Mouse (Mus musculus): ENCODE results near the gene Il25. TPM values are rescaled to one million over a fixed set of nuclear protein-coding genes. Genes with fewer than 3 reads are reported as not detected.
A peak's percentile ranks its signal among the peaks of the same experiment; 100 is the strongest.

The Il25 gene
- not detected in 2 replicates for polyA plus RNA-seq (2016; fragmentation: Nextera tagmentation; extraction: Ambion mirVana)

DNA sequence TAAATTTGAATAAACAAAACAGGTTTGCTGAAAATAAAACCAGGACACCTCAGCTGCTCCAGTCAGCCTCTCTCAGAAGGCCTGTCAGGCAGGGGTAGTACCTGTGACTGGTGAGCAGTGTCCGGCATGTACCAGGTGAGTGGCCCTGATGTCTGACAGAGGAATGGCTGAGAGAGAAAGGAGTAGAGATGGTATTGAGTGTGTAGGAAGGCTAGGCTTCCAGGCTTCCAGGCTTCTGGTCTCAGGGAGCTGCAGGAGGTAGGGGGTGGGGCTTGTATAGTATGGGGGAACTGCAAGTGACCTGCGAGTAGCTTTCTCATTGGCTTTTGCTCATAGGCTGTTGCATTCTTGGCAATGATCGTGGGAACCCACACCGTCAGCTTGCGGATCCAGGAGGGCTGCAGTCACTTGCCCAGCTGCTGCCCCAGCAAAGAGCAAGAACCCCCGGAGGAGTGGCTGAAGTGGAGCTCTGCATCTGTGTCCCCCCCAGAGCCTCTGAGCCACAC is at the start of gene Il25:
Gene Il25 (plus strand): TSS at position 51 of the 506 bp plus-strand sequence.
- no peak for DNase-seq (ENCODE audit: extremely low spot score, low spot score)
- H3K27me3 ChIP-seq (ENCODE audit: poor library complexity, severe bottlenecking), result peaks cover 12% of the 10 kb centered on the region
- peaks cover 53% of the 10 kb centered on the region for H3K4me1 ChIP-seq
- WGBS, result 46% methylated on average over 6 of the region's 6 CpGs
- H3K9me3 ChIP-seq, result no peaks in the 10 kb centered on the region
- H3K27ac ChIP-seq, result peak within 1 kb of the TSS; percentile 53; the same call in 1 of the 2 replicates
- no peaks in the 10 kb centered on the region for H3K36me3 ChIP-seq (replicated peaks)
- no peak within 1 kb of the TSS for H3K4me3 ChIP-seq

DNA sequence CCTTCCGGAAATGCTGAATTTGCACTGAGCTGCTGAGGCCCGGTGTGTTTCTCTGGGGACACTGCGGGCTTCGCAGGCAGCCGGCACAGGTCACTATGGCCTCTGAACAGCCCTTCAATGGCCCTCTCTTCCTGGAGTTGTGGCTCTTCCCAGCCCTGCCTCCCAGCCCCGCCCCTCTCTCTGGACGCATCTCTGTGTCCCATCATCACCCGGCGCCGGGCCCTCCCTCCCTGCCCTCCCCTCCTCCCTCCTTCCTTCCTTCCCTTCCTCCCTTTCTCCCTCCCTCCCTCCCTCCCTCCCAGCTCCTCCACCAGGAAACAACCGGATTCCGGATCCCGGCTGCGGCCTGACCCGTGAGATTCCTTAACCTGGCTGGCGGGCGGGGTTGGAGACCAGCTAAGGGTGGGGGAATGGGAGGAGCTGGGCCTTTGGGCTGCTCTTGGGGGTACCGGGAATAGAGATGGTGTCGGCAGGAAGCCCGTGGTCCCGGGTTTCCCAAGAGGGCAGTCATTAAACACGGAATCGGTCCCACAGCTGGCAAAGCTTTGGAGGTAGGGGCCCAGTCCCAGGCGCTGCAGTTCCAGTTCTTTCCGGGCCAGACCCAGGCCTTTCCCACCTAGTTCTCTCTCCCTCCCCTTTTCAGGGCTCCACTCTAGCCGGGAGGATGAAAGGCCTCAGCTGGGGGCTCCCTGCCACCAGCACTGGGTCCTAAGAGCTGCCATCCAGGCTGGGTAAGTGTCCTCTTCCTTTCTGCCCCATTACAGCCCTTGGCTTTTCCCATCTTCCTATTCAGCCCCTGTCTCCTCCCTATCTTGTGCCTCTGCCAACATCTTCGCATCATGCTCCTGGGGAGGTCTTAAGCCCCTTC is 49.1 kb upstream of the Il25 start, which contains the start of the genes Bcl2l2 and Gm20521:
Gene Bcl2l2 (plus strand): TSS at position 224 of the 868 bp plus-strand sequence.
Gene Gm20521 (plus strand): TSS at position 288 of the 868 bp plus-strand sequence.
- peaks cover 18% of the 10 kb centered on the region for H3K36me3 ChIP-seq (replicated peaks)
- H3K27ac ChIP-seq, result peak within 1 kb of the TSS; percentile 93
- WGBS, result under 1% methylated on average over 27 of the region's 27 CpGs
- peaks cover 7% of the 10 kb centered on the region for H3K27me3 ChIP-seq (ENCODE audit: poor library complexity, severe bottlenecking)
- no peaks in the 10 kb centered on the region for H3K9me3 ChIP-seq
- DNase-seq (ENCODE audit: extremely low spot score, low spot score), result peak; percentile 86
- H3K4me3 ChIP-seq, result peak within 1 kb of the TSS; percentile 72
- peaks cover 33% of the 10 kb centered on the region for H3K4me1 ChIP-seq

- WGBS, result 34% methylated on average over 21 of the region's 21 CpGs
- H3K27ac ChIP-seq, result peak overlapping the region; percentile 93
Observed at GRCm38 (mm10) chr14:54884022-54884712, 48.3 kb upstream of the Il25 start.

GRCm38 (mm10) chr14:54885309-54885708 is 47.2 kb upstream of the Il25 start:
- Histone ChIP-seq H3K9me3 (no peaks in the 10 kb centered on the region), H3K36me3 (replicated peaks) (peaks cover 18% of the 10 kb centered on the region), H3K4me1 (peaks cover 33% of the 10 kb centered on the region), H3K4me3 (0 out of 2 replicates have a peak overlapping the region, but pooled peaks have one; percentile 72), H3K27ac (no peak overlapping the region), H3K27me3 (ENCODE audit: poor library complexity, severe bottlenecking) (no peaks in the 10 kb centered on the region)
- whole genome bisulfite sequencing, result 89% methylated on average over 11 of the region's 11 CpGs
- DNase-seq (ENCODE audit: extremely low spot score, low spot score), result no peak

More at GRCm38 (mm10) chr14:54884022-54884712, 48.3 kb upstream of the Il25 start:
- peaks cover 33% of the 10 kb centered on the region for H3K4me1 ChIP-seq
- H3K9me3 ChIP-seq, result no peaks in the 10 kb centered on the region
- H3K27me3 ChIP-seq (ENCODE audit: poor library complexity, severe bottlenecking), result no peaks in the 10 kb centered on the region; the same call in 1 of the 2 replicates
- peaks cover 18% of the 10 kb centered on the region for H3K36me3 ChIP-seq (replicated peaks)
- peak overlapping the region; percentile 72 for H3K4me3 ChIP-seq
- no peak for DNase-seq (ENCODE audit: extremely low spot score, low spot score)

DNA sequence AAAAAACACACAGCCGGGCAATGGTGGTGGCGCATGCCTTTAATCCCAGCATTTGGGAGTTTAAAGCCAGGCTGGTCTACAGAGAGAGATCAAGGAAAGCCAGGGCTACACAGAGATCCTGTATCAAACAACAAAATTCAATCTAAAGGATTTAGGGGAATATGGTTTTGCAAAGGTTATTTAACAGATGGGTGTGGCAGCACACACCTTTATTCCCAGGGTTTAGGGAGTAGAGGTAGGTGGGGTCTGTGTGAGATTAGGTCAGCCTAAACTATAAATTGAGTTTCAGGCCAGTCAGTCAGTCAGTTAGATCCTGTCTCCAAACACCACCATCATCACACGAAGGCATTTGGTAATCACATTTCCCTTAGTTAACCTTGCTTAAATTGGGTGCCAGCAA is 40.3 kb upstream of the Il25 start, which contains the start of gene Pabpn1:
Gene Pabpn1 (plus strand): TSS at position 301 of the 400 bp plus-strand sequence.
- no peaks in the 10 kb centered on the region for H3K27me3 ChIP-seq (ENCODE audit: poor library complexity, severe bottlenecking)
- H3K27ac ChIP-seq, result peak within 1 kb of the TSS; percentile 98
- no peaks in the 10 kb centered on the region for H3K9me3 ChIP-seq
- 92% methylated on average over 3 of the region's 3 CpGs for WGBS
- no peak for DNase-seq (ENCODE audit: extremely low spot score, low spot score)
- H3K4me1 ChIP-seq, result peaks cover 23% of the 10 kb centered on the region
- peaks cover 20% of the 10 kb centered on the region for H3K36me3 ChIP-seq (replicated peaks)
- H3K4me3 ChIP-seq, result peak within 1 kb of the TSS; percentile 87

DNA sequence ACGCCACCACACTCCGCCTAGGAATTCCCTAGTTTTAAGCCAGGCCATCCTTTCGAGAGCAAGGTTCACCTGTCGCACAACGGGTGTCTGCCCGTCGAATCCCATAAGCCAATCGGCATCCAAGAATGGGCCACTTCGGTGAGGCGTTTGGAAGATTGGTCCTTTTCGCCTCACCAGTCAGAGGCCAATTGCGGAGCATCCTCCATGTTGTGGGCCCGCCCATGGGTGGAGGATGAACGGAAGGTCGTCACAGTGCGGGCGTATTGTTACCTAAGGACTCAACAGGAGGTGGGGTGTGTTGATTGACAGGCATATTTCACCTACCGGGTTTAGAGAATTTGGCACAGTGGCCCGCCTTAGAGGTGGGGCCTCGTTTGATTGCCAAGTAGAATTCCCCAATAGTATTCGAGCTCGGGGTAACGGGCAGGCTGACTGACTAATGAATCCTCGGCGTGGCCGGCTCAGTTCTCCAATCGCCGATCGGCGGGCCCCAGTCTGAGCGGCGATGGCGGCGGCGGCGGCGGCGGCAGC is 38.8 kb upstream of the Il25 start:
- peaks cover 26% of the 10 kb centered on the region for H3K4me1 ChIP-seq
- no peaks in the 10 kb centered on the region for H3K27me3 ChIP-seq (ENCODE audit: poor library complexity, severe bottlenecking)
- peaks cover 35% of the 10 kb centered on the region for H3K36me3 ChIP-seq (replicated peaks)
- WGBS, result under 1% methylated on average over 38 of the region's 38 CpGs
- peak overlapping the region; percentile 98 for H3K27ac ChIP-seq
- DNase-seq (ENCODE audit: extremely low spot score, low spot score), result peak; percentile 96
- H3K4me3 ChIP-seq, result peak overlapping the region; percentile 87
- H3K9me3 ChIP-seq, result no peaks in the 10 kb centered on the region

- peak overlapping the region; percentile 98 for H3K27ac ChIP-seq
- H3K9me3 ChIP-seq, result no peaks in the 10 kb centered on the region
- peak overlapping the region; percentile 87 for H3K4me3 ChIP-seq
- peaks cover 40% of the 10 kb centered on the region for H3K36me3 ChIP-seq (replicated peaks)
- H3K4me1 ChIP-seq, result peaks cover 26% of the 10 kb centered on the region
- H3K27me3 ChIP-seq (ENCODE audit: poor library complexity, severe bottlenecking), result no peaks in the 10 kb centered on the region
- DNase-seq (ENCODE audit: extremely low spot score, low spot score), result peak; percentile 64
- WGBS, result under 1% methylated on average over 53 of the region's 54 CpGs
Observed at GRCm38 (mm10) chr14:54894296-54895151, 38.0 kb upstream of the Il25 start.

DNA sequence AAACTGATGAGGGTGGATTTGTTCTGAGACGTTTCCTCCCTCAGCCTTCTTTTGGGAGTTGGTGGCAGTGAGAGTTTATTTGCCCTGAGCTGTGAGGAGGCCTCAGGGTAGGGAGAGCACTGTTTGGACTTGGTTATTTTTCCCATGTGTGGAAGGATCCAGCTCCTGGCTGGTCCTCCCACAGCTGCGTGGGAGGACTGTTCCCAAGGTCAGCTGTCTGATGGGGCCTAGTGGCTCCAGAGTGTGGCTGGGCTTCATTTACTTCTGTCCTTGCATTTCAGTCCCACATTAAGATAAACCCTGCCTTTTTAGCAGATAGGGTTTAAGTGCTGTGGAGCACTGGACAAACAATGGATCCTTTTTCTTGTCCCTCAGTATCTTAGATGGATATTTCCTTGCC is 35.0 kb upstream of the Il25 start:
- no peak overlapping the region for H3K27ac ChIP-seq
- WGBS, result 80% methylated on average over 2 of the region's 2 CpGs

DNA sequence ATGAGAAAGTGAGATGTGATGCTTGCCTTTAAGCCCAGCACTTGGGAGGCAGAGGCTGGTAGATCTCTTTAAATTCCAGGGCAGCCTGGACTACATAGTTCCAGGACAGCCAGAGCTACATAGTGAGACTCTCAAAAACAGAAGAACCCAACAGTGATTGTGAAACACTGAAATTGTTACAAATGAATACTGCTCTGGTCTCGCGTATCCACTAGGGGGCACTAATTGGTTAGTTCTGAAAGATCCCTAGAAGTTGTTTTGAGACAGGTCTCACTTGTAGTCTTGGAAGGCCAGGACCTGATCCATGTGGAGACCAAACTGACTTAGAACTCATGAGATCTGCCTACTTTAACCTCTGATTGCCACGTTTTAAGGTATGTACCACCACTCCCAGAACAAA is 32.1 kb upstream of the Il25 start:
- no peak overlapping the region for H3K27ac ChIP-seq
- no peaks in the 10 kb centered on the region for H3K9me3 ChIP-seq
- DNase-seq (ENCODE audit: extremely low spot score, low spot score), result peak; percentile 71
- WGBS, result 1% methylated on average over 3 of the region's 3 CpGs
- H3K4me3 ChIP-seq, result no peak overlapping the region
- H3K27me3 ChIP-seq (ENCODE audit: poor library complexity, severe bottlenecking), result no peaks in the 10 kb centered on the region
- H3K4me1 ChIP-seq, result peaks cover 14% of the 10 kb centered on the region
- H3K36me3 ChIP-seq (replicated peaks), result peaks cover 62% of the 10 kb centered on the region

More for the DNA sequence above, 35.0 kb upstream of the Il25 start:
- Histone ChIP-seq H3K36me3 (replicated peaks) (peaks cover 40% of the 10 kb centered on the region), H3K9me3 (no peaks in the 10 kb centered on the region), H3K27me3 (ENCODE audit: poor library complexity, severe bottlenecking) (no peaks in the 10 kb centered on the region), H3K4me3 (no peak overlapping the region; the same call in 1 of the 2 replicates), H3K4me1 (peaks cover 26% of the 10 kb centered on the region)
- DNase-seq (ENCODE audit: extremely low spot score, low spot score), result no peak

GRCm38 (mm10) chr14:54903641-54904040 is 28.9 kb upstream of the Il25 start:
- Histone ChIP-seq H3K27me3 (ENCODE audit: poor library complexity, severe bottlenecking) (no peaks in the 10 kb centered on the region), H3K4me3 (no peak overlapping the region), H3K27ac (no peak overlapping the region), H3K4me1 (peaks cover 14% of the 10 kb centered on the region), H3K36me3 (replicated peaks) (peaks cover 61% of the 10 kb centered on the region), H3K9me3 (no peaks in the 10 kb centered on the region)
- DNase-seq (ENCODE audit: extremely low spot score, low spot score), result no peak
- WGBS, result 91% methylated on average over 4 of the region's 4 CpGs

- H3K27me3 ChIP-seq (ENCODE audit: poor library complexity, severe bottlenecking), result no peaks in the 10 kb centered on the region; the same call in 1 of the 2 replicates
- peaks cover 43% of the 10 kb centered on the region for H3K4me1 ChIP-seq
- H3K9me3 ChIP-seq, result no peaks in the 10 kb centered on the region
- H3K4me3 ChIP-seq, result no peak overlapping the region
- no peak overlapping the region for H3K27ac ChIP-seq
- WGBS, result 88% methylated on average over 7 of the region's 7 CpGs
- no peak for DNase-seq (ENCODE audit: extremely low spot score, low spot score)
- H3K36me3 ChIP-seq (replicated peaks), result peaks cover 78% of the 10 kb centered on the region
Observed at GRCm38 (mm10) chr14:54908682-54909081, 23.8 kb upstream of the Il25 start.

Data from forebrain, embryonic 10.5 days (tissue).